Mouse (Mus musculus) midbrain, embryonic 16.5 days (tissue): ENCODE results near the gene Olfr1262. TPM values are rescaled to one million over a fixed set of nuclear protein-coding genes. Genes with fewer than 3 reads are reported as not detected.

Experiments
- ATAC-seq: fragments of 200-750 bp; cut with Nextera tagmentation; 2 replicates; pipeline ENCODE4 v1.8.0; 2017; ENCODE audit warnings: moderate TSS enrichment
- H3K27ac ChIP-seq: fragments of 300-500 bp; sonication (generic); 2 replicates; pipeline ENCODE4 v1.5.1; 2014; ENCODE audit warnings: mild to moderate bottlenecking, low read length, mixed read lengths
- H3K27me3 ChIP-seq: fragments of 300-500 bp; sonication (generic); 2 replicates; pipeline ENCODE4 v1.6.1; 2014; ENCODE audit warnings: low read depth, low read length, mixed read lengths; ENCODE audit not compliant: control insufficient read depth, insufficient read depth
- H3K36me3 ChIP-seq: fragments of 300-500 bp; sonication (generic); 2 replicates; pipeline ENCODE4 v1.6.1; 2014; ENCODE audit warnings: mild to moderate bottlenecking, low read length, moderate library complexity, mixed read lengths; ENCODE audit not compliant: control insufficient read depth, insufficient read depth
- H3K4me1 ChIP-seq: fragments of 300-500 bp; sonication (generic); 2 replicates; pipeline ENCODE4 v1.6.1; 2014; ENCODE audit warnings: mild to moderate bottlenecking, low read length, mixed read lengths; ENCODE audit not compliant: control insufficient read depth, insufficient read depth
- H3K4me2 ChIP-seq: fragments of 300-500 bp; sonication (generic); 2 replicates; pipeline ENCODE4 v1.6.1; 2014; ENCODE audit warnings: mild to moderate bottlenecking, low read length, mixed read lengths
- H3K4me3 ChIP-seq: fragments of 300-500 bp; sonication (generic); 2 replicates; pipeline ENCODE4 v1.5.1; 2014; ENCODE audit warnings: low read depth, mild to moderate bottlenecking, low read length, moderate library complexity, mixed read lengths
- H3K9ac ChIP-seq: fragments of 300-500 bp; sonication (generic); 2 replicates; pipeline ENCODE4 v1.6.1; 2014; ENCODE audit warnings: low read depth, low read length, mixed read lengths
- H3K9me3 ChIP-seq: fragments of 300-500 bp; sonication (generic); replicated peaks from 2 replicates; pipeline ENCODE4 v1.6.1; 2014; ENCODE audit warnings: mild to moderate bottlenecking, low read length, mixed read lengths; ENCODE audit not compliant: control insufficient read depth, poor library complexity, severe bottlenecking
- WGBS: fragments of 180-500 bp; shearing (Covaris S2); extraction: QIAGEN DNeasy Blood & Tissue Kit; methylation state at CpG from one replicate; pipeline ENCODE4 v1.1.7; 2014; 5-methylcytosine and 5-hydroxymethylcytosine counted together
- polyA plus RNA-seq: library from polyadenylated mRNA; unstranded; fragments of >200 nt; fragmentation: Nextera tagmentation; extraction: Ambion mirVana; gene quantifications from 2 replicates; pipeline ENCODE4 v1.2.1, GENCODE M21; 2015

Gene Olfr1262
- not detected in 2 replicates for polyA plus RNA-seq

DNA sequence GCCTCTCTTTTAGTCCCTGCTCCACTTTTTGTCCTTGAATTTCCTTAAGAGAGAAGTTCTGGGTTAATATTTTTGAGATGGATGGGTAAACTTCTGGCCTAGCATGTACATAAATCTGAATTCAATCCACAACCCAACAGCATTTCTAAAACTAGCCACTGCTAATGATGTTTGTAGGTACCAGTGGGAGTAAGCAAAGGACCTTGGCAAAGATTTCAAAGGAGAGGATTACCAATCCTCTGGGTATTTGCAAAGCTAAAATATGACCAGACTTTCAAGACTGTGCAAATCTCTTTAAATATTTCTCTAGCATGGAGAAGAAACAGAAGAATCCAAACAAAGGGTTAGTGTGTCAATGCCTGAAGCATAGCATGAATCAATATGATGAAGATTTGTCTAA lies at the start of gene Olfr1262:
Gene Olfr1262 (plus strand): TSS at position 301 of the 400 bp plus-strand sequence.
- no peak within 1 kb of the TSS for H3K4me2 ChIP-seq
- no peak within 1 kb of the TSS for H3K4me3 ChIP-seq
- no peaks in the 10 kb centered on the region for H3K36me3 ChIP-seq
- H3K4me1 ChIP-seq: no peaks in the 10 kb centered on the region
- no peak within 1 kb of the TSS for H3K9ac ChIP-seq
- no peaks in the 10 kb centered on the region for H3K9me3 ChIP-seq
- H3K27ac ChIP-seq: no peak within 1 kb of the TSS
- no peak for ATAC-seq
- H3K27me3 ChIP-seq: no peaks in the 10 kb centered on the region

DNA sequence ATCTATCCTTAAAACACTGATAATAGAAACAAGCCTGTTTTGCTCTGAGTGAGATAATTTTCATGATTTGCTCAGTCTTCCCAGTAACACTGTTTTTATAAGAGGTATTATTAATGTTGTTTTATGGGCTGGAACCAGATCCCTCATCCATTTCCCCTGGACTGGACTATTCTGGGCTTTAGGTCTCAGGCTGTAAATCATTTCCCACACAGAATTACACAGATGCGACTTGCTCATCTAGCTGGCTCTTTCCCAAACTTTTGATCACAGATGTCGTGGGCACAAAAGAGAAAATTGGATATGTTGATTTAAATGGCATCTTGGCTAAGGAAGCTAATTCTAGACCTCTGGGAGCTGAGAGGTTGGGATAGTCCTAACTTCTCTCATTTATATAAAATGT lies 25.8 kb upstream of the Olfr1262 start, which contains the start of gene Olfr1260:
Gene Olfr1260 (plus strand): TSS at position 157 of the 400 bp plus-strand sequence.
- Histone ChIP-seq H3K36me3 (no peaks in the 10 kb centered on the region), H3K27me3 (no peaks in the 10 kb centered on the region), H3K9me3 (no peaks in the 10 kb centered on the region), H3K4me1 (no peaks in the 10 kb centered on the region), H3K27ac (no peak within 1 kb of the TSS), H3K9ac (no peak within 1 kb of the TSS), H3K4me2 (no peak within 1 kb of the TSS), H3K4me3 (no peak within 1 kb of the TSS)
- 57% methylated on average over 2 of the region's 2 CpGs for WGBS
- ATAC-seq: no peak

DNA sequence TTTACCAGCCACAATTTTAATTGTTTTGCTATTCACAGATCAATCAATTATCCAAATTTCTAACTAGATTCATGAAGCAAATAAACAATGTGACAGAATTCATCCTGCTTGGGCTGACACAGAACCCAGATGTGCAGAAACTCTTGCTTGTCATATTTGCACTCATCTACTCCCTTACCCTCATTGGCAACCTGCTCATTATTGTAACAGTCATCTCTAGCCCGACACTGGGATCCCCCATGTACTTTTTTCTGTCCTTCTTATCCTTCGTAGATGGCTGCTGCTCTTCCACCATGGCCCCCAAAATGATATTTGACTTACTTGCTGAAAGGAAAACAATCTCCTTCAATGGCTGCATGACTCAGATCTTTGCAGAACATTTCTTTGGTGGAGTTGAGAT lies 22.2 kb upstream of the Olfr1262 start:
- ATAC-seq: no peak
- H3K27me3 ChIP-seq: no peaks in the 10 kb centered on the region
- no peak overlapping the region for H3K4me2 ChIP-seq
- H3K9ac ChIP-seq: no peak overlapping the region
- H3K4me3 ChIP-seq: no peak overlapping the region
- H3K36me3 ChIP-seq: no peaks in the 10 kb centered on the region
- H3K9me3 ChIP-seq: no peaks in the 10 kb centered on the region
- H3K4me1 ChIP-seq: no peaks in the 10 kb centered on the region
- WGBS: 86% methylated on average over 2 of the region's 2 CpGs
- no peak overlapping the region for H3K27ac ChIP-seq

DNA sequence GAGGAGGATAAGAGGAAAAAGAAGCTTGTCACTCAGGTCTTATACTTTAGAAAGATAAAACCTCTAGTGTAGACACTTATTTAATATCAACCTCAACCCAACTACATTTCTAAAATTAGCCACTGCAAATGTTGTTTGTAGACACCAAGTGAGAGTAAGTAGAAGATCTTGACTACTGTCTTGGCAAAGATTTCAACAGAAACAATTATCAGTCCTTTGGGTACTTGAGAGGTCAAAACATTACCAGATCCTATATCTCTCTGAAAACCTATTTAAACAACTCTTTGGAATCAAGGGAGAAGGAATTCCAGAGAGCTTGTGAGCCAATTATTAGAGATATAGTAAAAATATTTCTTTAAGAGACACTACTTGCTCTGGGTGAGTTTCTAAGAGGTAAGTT lies 9.0 kb upstream of the Olfr1262 start, which contains the start of gene Olfr1261:
Gene Olfr1261 (plus strand): TSS at position 301 of the 400 bp plus-strand sequence.
- no peak within 1 kb of the TSS for H3K9ac ChIP-seq
- H3K4me3 ChIP-seq: no peak within 1 kb of the TSS
- H3K4me1 ChIP-seq: no peaks in the 10 kb centered on the region
- no peaks in the 10 kb centered on the region for H3K36me3 ChIP-seq
- ATAC-seq: no peak
- H3K27me3 ChIP-seq: no peaks in the 10 kb centered on the region
- H3K4me2 ChIP-seq: no peak within 1 kb of the TSS
- no peak within 1 kb of the TSS for H3K27ac ChIP-seq
- H3K9me3 ChIP-seq: no peaks in the 10 kb centered on the region

DNA sequence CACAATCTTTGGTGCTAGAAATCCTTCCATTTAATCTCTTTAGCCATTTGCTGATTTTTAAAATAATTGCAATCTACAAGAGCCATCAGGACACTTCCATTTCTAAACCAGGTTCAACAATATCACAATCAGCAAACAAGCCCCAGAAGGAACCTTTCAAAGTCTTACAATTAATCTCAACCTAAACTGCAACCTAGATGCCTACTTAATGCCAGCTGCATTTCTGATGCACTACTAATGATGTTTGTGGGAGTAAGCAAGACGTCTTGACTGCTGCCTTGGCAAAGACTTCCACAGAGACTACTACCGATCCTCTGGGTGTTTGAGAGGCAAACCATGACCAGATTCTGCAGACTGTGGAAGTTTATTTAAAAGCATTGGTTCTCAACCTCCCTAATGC lies 11.9 kb downstream of the Olfr1262 start, which contains the start of gene Olfr1263:
Gene Olfr1263 (plus strand): TSS at position 301 of the 400 bp plus-strand sequence.
- no peak within 1 kb of the TSS for H3K9ac ChIP-seq
- H3K27me3 ChIP-seq: no peaks in the 10 kb centered on the region
- ATAC-seq: no peak
- H3K4me3 ChIP-seq: no peak within 1 kb of the TSS
- H3K9me3 ChIP-seq: no peaks in the 10 kb centered on the region
- no peak within 1 kb of the TSS for H3K4me2 ChIP-seq
- H3K36me3 ChIP-seq: no peaks in the 10 kb centered on the region
- no peak within 1 kb of the TSS for H3K27ac ChIP-seq
- H3K4me1 ChIP-seq: no peaks in the 10 kb centered on the region
- 81% methylated on average over 2 of the region's 2 CpGs for WGBS

DNA sequence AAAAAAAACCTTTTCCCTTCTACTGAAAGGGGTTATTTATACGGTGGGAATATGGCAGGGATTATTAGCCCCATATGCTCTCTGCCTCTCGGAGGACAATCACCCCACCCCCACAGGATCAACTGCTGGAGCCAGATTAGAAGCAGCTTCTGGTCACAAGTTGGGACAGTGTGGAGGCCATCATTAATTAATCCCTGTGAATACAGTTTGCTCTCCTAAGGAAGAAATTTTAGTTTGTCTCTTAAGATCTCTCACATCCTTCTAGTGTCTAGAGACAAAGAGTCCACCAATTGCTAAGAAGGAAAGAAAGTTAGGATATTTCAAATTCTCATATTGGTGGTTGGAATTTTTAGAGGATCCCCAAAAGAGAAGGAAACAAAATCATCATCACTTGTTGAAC lies 25.5 kb downstream of the Olfr1262 start, which contains the start of gene Olfr1264:
Gene Olfr1264 (minus strand): TSS at position 101 of the 400 bp plus-strand sequence.
- WGBS: 65% methylated on average over 2 of the region's 2 CpGs
- no peaks in the 10 kb centered on the region for H3K27me3 ChIP-seq
- H3K9ac ChIP-seq: no peak within 1 kb of the TSS
- no peak within 1 kb of the TSS for H3K4me2 ChIP-seq
- H3K36me3 ChIP-seq: no peaks in the 10 kb centered on the region
- H3K27ac ChIP-seq: no peak within 1 kb of the TSS
- ATAC-seq: no peak
- no peak within 1 kb of the TSS for H3K4me3 ChIP-seq
- no peaks in the 10 kb centered on the region for H3K4me1 ChIP-seq
- no peaks in the 10 kb centered on the region for H3K9me3 ChIP-seq

DNA sequence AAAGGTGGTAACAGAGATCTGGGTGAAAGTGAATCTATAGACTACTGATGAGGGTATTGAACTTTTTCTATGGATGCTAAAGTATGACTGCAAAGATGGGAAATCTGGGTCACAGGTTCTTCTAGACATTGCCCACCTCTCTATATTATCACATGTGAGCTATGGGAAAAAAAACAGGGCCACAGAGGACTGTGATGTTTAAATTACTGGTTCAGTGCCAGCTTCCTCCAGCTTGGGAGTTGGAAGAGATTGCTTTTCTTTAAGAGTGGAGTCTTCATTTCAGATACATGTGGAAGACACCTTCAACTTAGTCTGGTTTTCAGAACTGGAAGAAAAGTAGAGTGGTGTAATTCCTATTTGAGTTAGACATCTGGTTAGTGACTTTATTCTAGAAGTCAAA lies 35.1 kb downstream of the Olfr1262 start, which contains the start of gene Olfr1265:
Gene Olfr1265 (plus strand): TSS at position 301 of the 400 bp plus-strand sequence.
- ATAC-seq: no peak
- Histone ChIP-seq H3K4me2 (no peak within 1 kb of the TSS), H3K4me3 (no peak within 1 kb of the TSS), H3K27me3 (no peaks in the 10 kb centered on the region), H3K4me1 (no peaks in the 10 kb centered on the region), H3K9ac (no peak within 1 kb of the TSS), H3K36me3 (no peaks in the 10 kb centered on the region), H3K27ac (no peak within 1 kb of the TSS), H3K9me3 (no peaks in the 10 kb centered on the region)

Other genes starting within 250 kb of the Olfr1262 start
- not detected in 2 replicates for gene Olfr1253, start 243.1 kb upstream of the Olfr1262 start, polyA plus RNA-seq
- not detected in 2 replicates for gene Olfr1254, start 206.5 kb upstream of the Olfr1262 start, polyA plus RNA-seq
- not detected in 2 replicates for gene Olfr1255, start 188.1 kb upstream of the Olfr1262 start, polyA plus RNA-seq
- not detected in 2 replicates for gene Olfr1256, start 158.6 kb upstream of the Olfr1262 start, polyA plus RNA-seq
- not detected in 2 replicates for gene Olfr48, start 151.9 kb upstream of the Olfr1262 start, polyA plus RNA-seq
- not detected in 2 replicates for gene Olfr1257, start 121.7 kb upstream of the Olfr1262 start, polyA plus RNA-seq
- gene Olfr1258, start 72.8 kb upstream of the Olfr1262 start, polyA plus RNA-seq: not detected in 2 replicates
- gene Olfr1259, start 51.5 kb upstream of the Olfr1262 start, polyA plus RNA-seq: not detected in 2 replicates
- not detected in 2 replicates for gene Olfr1260, start 25.8 kb upstream of the Olfr1262 start, polyA plus RNA-seq
- not detected in 2 replicates for gene Olfr1261, start 8.9 kb upstream of the Olfr1262 start, polyA plus RNA-seq
- not detected in 2 replicates for gene Olfr1263, start 12.0 kb downstream of the Olfr1262 start, polyA plus RNA-seq
- gene Olfr1264, start 25.4 kb downstream of the Olfr1262 start, polyA plus RNA-seq: not detected in 2 replicates
- not detected in 2 replicates for gene Olfr1265, start 35.2 kb downstream of the Olfr1262 start, polyA plus RNA-seq
- not detected in 2 replicates for gene Olfr140, start 63.4 kb downstream of the Olfr1262 start, polyA plus RNA-seq
- gene Olfr1269, start 121.3 kb downstream of the Olfr1262 start, polyA plus RNA-seq: not detected in 2 replicates
- gene Olfr32, start 142.2 kb downstream of the Olfr1262 start, polyA plus RNA-seq: not detected in 2 replicates
- gene Olfr1270, start 152.9 kb downstream of the Olfr1262 start, polyA plus RNA-seq: not detected in 2 replicates
- not detected in 2 replicates for gene Olfr1506, start 224.3 kb downstream of the Olfr1262 start, polyA plus RNA-seq